Mouse (Mus musculus) heart, postnatal 0 days (tissue): ENCODE data around the gene St3gal3.

Source experiments
- CTCF ChIP-seq: IDR thresholded peaks from 2 replicates; pipeline ENCODE4 v1.5.1; 2016; ENCODE audit warnings: antibody characterized with exemption, control low read depth, low read depth
- EP300 ChIP-seq: IDR thresholded peaks from 2 replicates; pipeline ENCODE4 v1.6.1; 2016; ENCODE audit warnings: antibody characterized with exemption, low read depth

GRCm38 (mm10) chr4:117993421-117993820 lies 141.3 kb downstream of the St3gal3 start:
- no peak for TF ChIP-seq CTCF
- no peak for TF ChIP-seq EP300
